ENCODE assay signal across 35 mouse cellular contexts in genomic region chr7:135239441-135239840, GRCm38 (mm10). TPM values are rescaled to one million over a fixed set of nuclear protein-coding genes. Genes with fewer than 3 reads are reported as not detected.
"Had no signal": no experiment of that assay in that cellular context is flagged by ENCODE, and none has a peak within 500 bp of the region (broad histone marks: within the 10 kb centered on the region; RNA-seq: fewer than 3 reads in every experiment).

No protein-coding gene starts in this region.

- H3K4me1 ChIP-seq: forebrain, embryonic 12.5 days; forebrain, embryonic 13.5 days; forebrain, embryonic 15.5 days had no signal

- H3K9me3 ChIP-seq: embryonic facial prominence, embryonic 10.5 days; embryonic facial prominence, embryonic 12.5 days; embryonic facial prominence, embryonic 13.5 days; embryonic facial prominence, embryonic 15.5 days; forebrain, embryonic 10.5 days; forebrain, embryonic 12.5 days; forebrain, embryonic 13.5 days; forebrain, embryonic 15.5 days had no signal

- H3K36me3 ChIP-seq: embryonic facial prominence, embryonic 10.5 days; embryonic facial prominence, embryonic 12.5 days; embryonic facial prominence, embryonic 13.5 days; embryonic facial prominence, embryonic 15.5 days; forebrain, embryonic 10.5 days; forebrain, embryonic 12.5 days; forebrain, embryonic 15.5 days had no signal

- H3K27me3 ChIP-seq: embryonic facial prominence, embryonic 12.5 days; embryonic facial prominence, embryonic 13.5 days; embryonic facial prominence, embryonic 15.5 days; forebrain, embryonic 12.5 days; forebrain, embryonic 13.5 days; forebrain, embryonic 15.5 days had no signal

- H3K27ac ChIP-seq: embryonic facial prominence, embryonic 10.5 days; embryonic facial prominence, embryonic 12.5 days; embryonic facial prominence, embryonic 13.5 days; embryonic facial prominence, embryonic 15.5 days; forebrain, embryonic 10.5 days; forebrain, embryonic 12.5 days; forebrain, embryonic 13.5 days; forebrain, embryonic 15.5 days; gastrocnemius, adult 2 months; heart, adult 2 months had no signal

- DNase-seq: cerebellum, adult 2 months; cerebellum, adult 8-10 months; cerebellum, adult 9-10 months; cerebellum, adult 9-11 months; cerebellum, postnatal 10 days; cerebellum, postnatal 14 days; cerebellum, postnatal 25 days; cerebellum, postnatal 36 days; embryo, embryonic 11 days; forebrain, postnatal 0 days; gastrocnemius, adult 2 months; gastrocnemius, postnatal 10 days; gastrocnemius, postnatal 25 days; gastrocnemius, postnatal 36 days had no signal

- H3K4me3 ChIP-seq: embryonic facial prominence, embryonic 10.5 days; embryonic facial prominence, embryonic 12.5 days; embryonic facial prominence, embryonic 13.5 days; embryonic facial prominence, embryonic 15.5 days; erythroblast, embryonic 14.5 days; forebrain, embryonic 10.5 days; forebrain, embryonic 12.5 days; forebrain, embryonic 13.5 days; forebrain, embryonic 15.5 days; gastrocnemius, adult 2 months; heart, adult 2 months had no signal

RNA-seq across cellular contexts. Expression of gene Nps, which starts 19.1 kb away (rescaled TPM):
- total RNA-seq: common myeloid progenitor, adult 5-6 weeks; forebrain, postnatal 0 days; gastrocnemius, adult 18-20 months; gastrocnemius, adult 2 months; gastrocnemius, adult 8-10 months; gastrocnemius, postnatal 10 days; gastrocnemius, postnatal 25 days; gastrocnemius, postnatal 36 days; gastrocnemius, postnatal 4 days; granulocyte monocyte progenitor cell, adult 5-6 weeks; heart, adult 18-20 months; heart, adult 2 months had no signal
- polyA plus RNA-seq: cortical plate, adult 2 months; embryonic facial prominence, embryonic 10.5 days; embryonic facial prominence, embryonic 11.5 days; embryonic facial prominence, embryonic 15.5 days; erythroblast, embryonic 14.5 days; forebrain, embryonic 10.5 days; forebrain, embryonic 11.5 days; forebrain, embryonic 12.5 days; forebrain, embryonic 13.5 days; forebrain, embryonic 14.5 days; forebrain, embryonic 15.5 days; gonadal fat pad, adult 2 months; heart, adult 2 months had no signal
